Mouse (Mus musculus) ES-Bruce4 (cell line): Measurements from ENCODE around the gene Cenpi.

Experiments
- CTCF ChIP-seq: IDR thresholded peaks from one replicate; pipeline ENCODE4 v1.8.1; 2011; ENCODE audit warnings: low read depth, low read length
- POLR2A ChIP-seq: IDR thresholded peaks from one replicate; pipeline ENCODE4 v1.8.1; 2011; ENCODE audit warnings: low read length; ENCODE audit not compliant: insufficient read depth

DNA sequence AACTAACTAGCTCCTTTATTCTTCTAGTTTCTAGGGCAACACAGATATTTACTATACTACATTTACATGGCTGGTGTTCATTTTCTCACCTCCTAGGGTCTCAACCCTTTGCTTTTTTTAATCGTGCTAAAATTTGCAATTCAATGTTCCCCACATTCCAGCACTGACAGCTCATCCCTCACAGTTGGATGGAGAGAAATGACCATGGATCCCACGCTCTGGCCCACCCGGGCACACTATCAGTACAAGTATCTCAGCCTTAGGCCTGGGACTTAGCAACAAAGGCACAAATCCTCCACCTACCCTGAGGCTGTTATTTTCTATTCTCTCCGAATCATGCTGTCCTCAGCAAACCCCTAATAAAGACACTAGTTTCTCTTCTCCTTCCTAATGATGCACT, 22.1 kb upstream of the Cenpi start:
- TF ChIP-seq CTCF: no peak
- TF ChIP-seq POLR2A: no peak
